Mouse (Mus musculus) midbrain, embryonic 13.5 days (tissue): ENCODE measurements around the gene Fscn3. TPM values are rescaled to one million over a fixed set of nuclear protein-coding genes. Genes with fewer than 3 reads are reported as not detected.
A peak's percentile ranks its signal among the peaks of the same experiment; 100 is the strongest.

Experiments
- ATAC-seq: fragments of 200-750 bp; cut with Nextera tagmentation; 2 replicates; pipeline ENCODE4 v1.8.0; 2017; ENCODE audit warnings: mild to moderate bottlenecking, moderate TSS enrichment, moderate library complexity
- H3K27ac ChIP-seq: fragments of 300-500 bp; sonication (generic); 2 replicates; pipeline ENCODE4 v1.5.1; 2015; ENCODE audit warnings: inconsistent platforms, mild to moderate bottlenecking, moderate library complexity
- H3K27me3 ChIP-seq: fragments of 300-500 bp; sonication (generic); 2 replicates; pipeline ENCODE4 v1.6.1; 2015; ENCODE audit warnings: mild to moderate bottlenecking, inconsistent platforms
- H3K36me3 ChIP-seq: fragments of 300-500 bp; sonication (generic); 2 replicates; pipeline ENCODE4 v1.6.1; 2015; ENCODE audit warnings: mild to moderate bottlenecking, inconsistent platforms
- H3K4me1 ChIP-seq: fragments of 300-500 bp; sonication (generic); replicated peaks from 2 replicates; pipeline ENCODE4 v1.6.1; 2015; ENCODE audit warnings: inconsistent platforms
- H3K4me2 ChIP-seq: fragments of 300-500 bp; sonication (generic); replicated peaks from 2 replicates; pipeline ENCODE4 v1.6.1; 2015; ENCODE audit warnings: moderate library complexity, mild to moderate bottlenecking, inconsistent platforms
- H3K4me3 ChIP-seq: fragments of 300-500 bp; sonication (generic); replicated peaks from 2 replicates; pipeline ENCODE4 v1.5.1; 2015; ENCODE audit warnings: mild to moderate bottlenecking, inconsistent platforms
- H3K9ac ChIP-seq: fragments of 300-500 bp; sonication (generic); replicated peaks from 2 replicates; pipeline ENCODE4 v1.6.1; 2015; ENCODE audit warnings: mild to moderate bottlenecking, inconsistent platforms
- H3K9me3 ChIP-seq: fragments of 300-500 bp; sonication (generic); 2 replicates; pipeline ENCODE4 v1.6.1; 2016; ENCODE audit warnings: mild to moderate bottlenecking, inconsistent platforms
- WGBS: fragments of 180-500 bp; shearing (Covaris S2); methylation state at CpG from one replicate; pipeline ENCODE4 v1.1.7; 2015; 5-methylcytosine and 5-hydroxymethylcytosine counted together
- polyA plus RNA-seq: library from polyadenylated mRNA; unstranded; fragments of >200 nt; fragmentation: Nextera tagmentation; extraction: Ambion mirVana; gene quantifications from 2 replicates; pipeline ENCODE4 v1.2.1, GENCODE M21; 2015

The Fscn3 gene
- polyA plus RNA-seq, 1 experiment from 2014 or later = 0.16 TPM

DNA sequence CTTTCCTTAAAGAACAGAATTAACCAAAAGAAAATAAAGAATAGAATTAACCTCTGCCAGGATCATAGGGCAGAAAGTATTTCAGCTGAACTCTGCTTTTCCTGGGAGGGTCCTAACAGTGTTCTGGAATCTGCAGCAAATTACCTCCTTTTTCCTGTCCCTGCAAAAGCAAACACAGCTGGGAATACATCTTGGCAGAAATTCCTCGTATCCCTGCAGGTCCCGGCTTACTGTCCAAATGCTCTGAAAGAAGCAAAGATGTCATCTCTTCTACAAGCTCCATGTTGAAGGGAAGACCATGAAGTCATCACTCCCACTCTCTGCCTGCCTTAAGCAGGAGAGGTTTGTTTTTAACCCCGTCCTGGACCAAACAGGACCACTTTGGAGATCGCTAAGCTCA is 10.6 kb upstream of the Fscn3 start:
- Histone ChIP-seq H3K36me3 (peaks cover 46% of the 10 kb centered on the region), H3K9me3 (no peaks in the 10 kb centered on the region), H3K9ac (no peak overlapping the region), H3K27me3 (no peaks in the 10 kb centered on the region), H3K4me1 (peaks cover 26% of the 10 kb centered on the region), H3K4me3 (no peak overlapping the region), H3K27ac (no peak overlapping the region), H3K4me2 (no peak overlapping the region)
- no peak for ATAC-seq
- 89% methylated on average over 4 of the region's 4 CpGs for WGBS

DNA sequence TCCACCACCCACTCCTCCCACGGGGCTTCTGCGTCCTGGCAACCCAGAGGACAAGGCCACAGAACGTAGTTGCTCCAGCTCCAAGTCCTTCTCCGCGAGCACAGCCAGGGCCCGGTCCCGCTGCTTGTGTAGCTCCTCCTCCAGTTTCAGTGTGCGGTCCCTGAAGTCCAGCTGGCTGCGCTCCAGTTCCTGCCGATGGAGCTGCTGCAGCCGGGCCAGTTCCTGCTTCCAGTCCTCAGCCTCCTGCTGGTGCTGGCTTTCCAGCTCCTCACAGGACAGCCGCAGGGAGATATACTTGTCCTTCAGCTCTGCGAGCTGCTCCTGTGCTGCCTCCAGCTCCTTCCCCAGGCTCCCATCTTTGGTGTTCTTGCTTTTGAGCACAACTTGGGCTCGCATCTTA is 9.1 kb upstream of the Fscn3 start:
- no peak overlapping the region for H3K4me2 ChIP-seq
- peaks cover 29% of the 10 kb centered on the region for H3K4me1 ChIP-seq
- no peak overlapping the region for H3K27ac ChIP-seq
- no peak for ATAC-seq
- H3K4me3 ChIP-seq = no peak overlapping the region
- no peaks in the 10 kb centered on the region for H3K9me3 ChIP-seq
- 91% methylated on average over 14 of the region's 14 CpGs for WGBS
- peaks cover 40% of the 10 kb centered on the region for H3K36me3 ChIP-seq
- H3K9ac ChIP-seq = no peak overlapping the region
- H3K27me3 ChIP-seq = no peaks in the 10 kb centered on the region

DNA sequence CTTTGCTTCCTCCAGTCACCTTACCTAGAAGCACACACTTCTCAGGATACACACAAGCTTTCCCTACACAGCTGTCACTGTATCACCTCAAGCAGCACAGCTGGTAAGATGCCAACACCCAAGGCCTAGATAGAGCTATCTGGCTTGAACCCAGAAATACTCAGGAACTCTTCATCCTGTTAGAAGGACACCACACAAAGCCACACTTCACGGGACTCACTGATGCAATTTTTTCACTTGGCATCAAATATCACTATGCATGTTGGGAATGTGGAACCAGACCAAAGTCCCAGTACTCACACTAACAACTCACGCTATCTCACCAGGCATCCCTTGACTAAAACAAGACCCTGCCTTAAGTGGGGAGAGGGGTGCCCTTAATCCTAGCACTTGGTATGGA is 7.9 kb upstream of the Fscn3 start:
- H3K4me1 ChIP-seq = peaks cover 36% of the 10 kb centered on the region
- no peaks in the 10 kb centered on the region for H3K9me3 ChIP-seq
- ATAC-seq = no peak
- H3K27ac ChIP-seq = no peak overlapping the region
- 0 out of 2 replicates have a peak overlapping the region, but pooled peaks have one; percentile 94 for H3K4me3 ChIP-seq
- H3K36me3 ChIP-seq = peaks cover 35% of the 10 kb centered on the region
- H3K27me3 ChIP-seq = no peaks in the 10 kb centered on the region
- H3K4me2 ChIP-seq = peak overlapping the region; percentile 100
- 92% methylated on average over 2 of the region's 2 CpGs for WGBS
- peak overlapping the region; percentile 87; the same call in 1 of the 2 replicates for H3K9ac ChIP-seq

DNA sequence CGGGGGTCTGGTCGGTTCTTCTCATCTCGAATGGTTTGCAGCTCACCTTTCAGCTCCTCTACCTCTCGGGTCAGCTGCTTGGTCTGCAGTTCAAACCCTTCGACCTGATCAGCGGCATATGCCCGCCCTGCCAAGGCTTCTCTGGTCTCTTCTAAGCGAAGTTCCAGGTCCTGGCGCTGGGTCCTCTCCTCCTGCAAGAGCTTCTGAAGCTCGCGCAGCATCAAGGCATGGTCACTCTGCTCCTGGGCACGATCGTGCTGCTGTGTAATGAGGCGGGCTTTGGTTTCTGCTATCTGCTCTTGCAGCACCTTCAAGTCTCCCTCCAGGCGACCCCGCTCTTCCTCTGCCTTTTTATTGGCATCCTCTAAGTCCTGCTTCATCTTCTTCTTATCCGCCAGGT is 7.2 kb upstream of the Fscn3 start:
- Histone ChIP-seq H3K4me3 (peak overlapping the region; percentile 94), H3K4me1 (peaks cover 42% of the 10 kb centered on the region), H3K27ac (no peak overlapping the region), H3K9me3 (no peaks in the 10 kb centered on the region), H3K9ac (peak overlapping the region; percentile 87), H3K4me2 (peak overlapping the region; percentile 100), H3K36me3 (peaks cover 30% of the 10 kb centered on the region), H3K27me3 (no peaks in the 10 kb centered on the region)
- 82% methylated on average over 17 of the region's 17 CpGs for WGBS
- no peak for ATAC-seq

DNA sequence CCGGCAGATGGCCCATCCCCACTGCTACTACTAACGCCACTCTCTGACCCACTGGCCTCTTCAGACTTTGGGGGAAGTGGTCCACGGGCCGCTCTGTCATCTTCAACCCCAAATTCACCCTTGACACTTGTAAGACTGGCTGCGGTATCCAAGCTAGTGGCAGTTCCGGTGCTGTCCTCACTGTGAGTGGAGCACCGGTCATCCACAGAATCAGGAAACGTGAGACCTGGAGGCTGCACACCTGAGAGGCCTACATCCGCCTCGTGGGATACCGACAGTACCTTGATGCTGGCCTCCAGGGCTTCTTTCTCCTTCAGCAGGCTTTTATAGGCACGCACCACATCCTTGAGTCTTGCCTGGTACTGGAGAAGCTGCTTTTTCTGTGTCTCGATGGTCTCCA is 6.7 kb upstream of the Fscn3 start:
- Histone ChIP-seq H3K36me3 (peaks cover 30% of the 10 kb centered on the region), H3K9ac (peak overlapping the region; percentile 87), H3K9me3 (no peaks in the 10 kb centered on the region), H3K4me2 (peak overlapping the region; percentile 100), H3K27ac (no peak overlapping the region), H3K27me3 (no peaks in the 10 kb centered on the region), H3K4me3 (peak overlapping the region; percentile 94), H3K4me1 (peaks cover 47% of the 10 kb centered on the region)
- no peak for ATAC-seq
- 26% methylated on average over 13 of the region's 13 CpGs for WGBS

DNA sequence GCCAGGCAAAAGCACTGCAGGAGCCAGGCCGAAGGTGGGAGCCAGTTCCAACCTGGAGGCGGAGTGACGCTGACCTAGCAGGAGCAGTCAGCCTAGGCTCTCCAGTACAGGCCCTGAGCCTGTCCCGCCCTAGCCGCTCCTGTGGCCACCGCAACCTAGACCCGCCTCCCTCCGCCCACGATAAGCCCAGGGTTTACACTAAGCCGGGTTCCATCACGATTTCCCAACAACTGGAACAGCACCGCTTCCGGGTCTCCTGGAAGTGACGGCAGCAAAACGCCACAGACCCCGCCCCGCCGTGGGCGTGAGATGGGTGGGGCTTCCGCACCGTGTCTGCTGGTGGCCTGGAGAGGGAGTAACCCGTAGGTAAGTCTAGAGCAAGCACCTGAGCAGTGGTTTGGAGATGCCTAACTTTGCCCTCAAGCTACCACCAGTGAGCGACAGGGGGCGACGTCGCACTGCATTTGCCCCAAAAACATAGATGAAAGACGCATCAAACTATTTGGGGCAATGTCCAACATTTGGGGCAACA is 6.1 kb upstream of the Fscn3 start:
- Histone ChIP-seq H3K4me1 (peaks cover 50% of the 10 kb centered on the region), H3K9ac (peak overlapping the region; percentile 87), H3K36me3 (peaks cover 36% of the 10 kb centered on the region), H3K9me3 (no peaks in the 10 kb centered on the region), H3K27ac (peak overlapping the region; percentile 60; the same call in 1 of the 2 replicates), H3K4me2 (peak overlapping the region; percentile 100), H3K27me3 (no peaks in the 10 kb centered on the region), H3K4me3 (peak overlapping the region; percentile 94)
- under 1% methylated on average over 27 of the region's 27 CpGs for WGBS
- ATAC-seq = peak; percentile 88

DNA sequence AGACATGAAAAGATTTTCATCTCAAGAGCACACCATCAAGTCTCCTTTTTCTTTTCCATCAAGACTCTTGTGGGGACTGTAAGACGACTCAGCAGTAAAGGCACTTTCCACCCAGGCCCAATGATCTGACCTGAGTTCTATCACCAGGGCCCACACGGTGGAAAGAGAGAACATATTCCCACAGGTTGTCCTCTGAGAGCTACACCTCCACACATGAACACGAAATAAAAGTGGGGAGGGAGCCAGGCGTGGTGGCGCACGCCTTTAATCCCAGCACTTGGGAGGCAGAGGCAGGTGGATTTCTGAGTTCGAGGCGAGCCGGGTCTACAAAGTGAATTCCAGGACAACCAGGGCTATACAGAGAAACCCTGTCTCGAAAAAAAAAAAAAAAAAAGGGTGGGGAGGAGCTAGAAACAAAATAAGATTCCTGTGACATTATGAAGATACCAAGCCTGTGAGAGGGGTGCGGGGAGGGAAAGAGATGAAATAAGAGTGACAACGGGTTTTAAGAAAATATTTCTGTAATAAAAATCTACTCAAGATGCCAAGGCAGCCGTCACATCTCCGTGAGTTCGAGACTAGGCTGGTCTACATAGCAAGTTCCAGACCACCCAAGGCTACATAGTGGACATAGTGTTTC is 4.8 kb upstream of the Fscn3 start:
- 0 out of 2 replicates have a peak overlapping the region, but pooled peaks have one; percentile 94 for H3K9ac ChIP-seq
- peak overlapping the region; percentile 68 for H3K4me2 ChIP-seq
- peaks cover 46% of the 10 kb centered on the region for H3K4me1 ChIP-seq
- no peaks in the 10 kb centered on the region for H3K9me3 ChIP-seq
- ATAC-seq = peak; percentile 2; the same call in 1 of the 2 replicates
- H3K27me3 ChIP-seq = no peaks in the 10 kb centered on the region
- H3K27ac ChIP-seq = peak overlapping the region; percentile 86; the same call in 1 of the 2 replicates
- H3K4me3 ChIP-seq = peak overlapping the region; percentile 87
- WGBS = 72% methylated on average over 15 of the region's 15 CpGs
- H3K36me3 ChIP-seq = peaks cover 34% of the 10 kb centered on the region

DNA sequence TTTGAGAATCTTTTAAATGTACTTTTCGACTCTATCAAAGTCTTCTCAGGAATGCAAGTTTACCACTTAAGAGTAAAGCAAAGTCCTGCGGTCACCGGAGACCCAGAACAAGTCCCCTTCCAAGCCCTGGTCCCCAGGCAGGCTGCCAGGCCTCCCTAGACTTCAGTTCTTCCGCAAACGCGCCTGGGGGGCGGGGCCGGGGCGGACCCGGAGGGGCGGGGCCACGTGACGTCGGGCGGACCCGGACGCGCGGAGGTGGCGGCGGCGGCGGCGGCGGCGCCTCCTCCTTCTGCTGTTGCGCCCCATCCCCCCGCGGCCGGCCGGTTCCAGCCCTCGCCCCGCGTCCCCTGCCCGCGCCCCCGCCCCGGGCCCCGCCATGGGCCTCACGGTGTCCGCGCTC is 4.3 kb upstream of the Fscn3 start, which contains the start of gene Arf5:
Arf5 (plus strand) TSS at position 248 of the 400 bp plus-strand sequence.
- peak within 1 kb of the TSS; percentile 86 for H3K27ac ChIP-seq
- WGBS = 2% methylated on average over 23 of the region's 42 CpGs
- H3K4me1 ChIP-seq = peaks cover 46% of the 10 kb centered on the region
- H3K4me2 ChIP-seq = peak within 1 kb of the TSS; percentile 100
- peak; percentile 75 for ATAC-seq
- peaks cover 33% of the 10 kb centered on the region for H3K36me3 ChIP-seq
- H3K4me3 ChIP-seq = peak within 1 kb of the TSS; percentile 87
- no peaks in the 10 kb centered on the region for H3K27me3 ChIP-seq
- no peaks in the 10 kb centered on the region for H3K9me3 ChIP-seq
- peak within 1 kb of the TSS; percentile 94 for H3K9ac ChIP-seq

DNA sequence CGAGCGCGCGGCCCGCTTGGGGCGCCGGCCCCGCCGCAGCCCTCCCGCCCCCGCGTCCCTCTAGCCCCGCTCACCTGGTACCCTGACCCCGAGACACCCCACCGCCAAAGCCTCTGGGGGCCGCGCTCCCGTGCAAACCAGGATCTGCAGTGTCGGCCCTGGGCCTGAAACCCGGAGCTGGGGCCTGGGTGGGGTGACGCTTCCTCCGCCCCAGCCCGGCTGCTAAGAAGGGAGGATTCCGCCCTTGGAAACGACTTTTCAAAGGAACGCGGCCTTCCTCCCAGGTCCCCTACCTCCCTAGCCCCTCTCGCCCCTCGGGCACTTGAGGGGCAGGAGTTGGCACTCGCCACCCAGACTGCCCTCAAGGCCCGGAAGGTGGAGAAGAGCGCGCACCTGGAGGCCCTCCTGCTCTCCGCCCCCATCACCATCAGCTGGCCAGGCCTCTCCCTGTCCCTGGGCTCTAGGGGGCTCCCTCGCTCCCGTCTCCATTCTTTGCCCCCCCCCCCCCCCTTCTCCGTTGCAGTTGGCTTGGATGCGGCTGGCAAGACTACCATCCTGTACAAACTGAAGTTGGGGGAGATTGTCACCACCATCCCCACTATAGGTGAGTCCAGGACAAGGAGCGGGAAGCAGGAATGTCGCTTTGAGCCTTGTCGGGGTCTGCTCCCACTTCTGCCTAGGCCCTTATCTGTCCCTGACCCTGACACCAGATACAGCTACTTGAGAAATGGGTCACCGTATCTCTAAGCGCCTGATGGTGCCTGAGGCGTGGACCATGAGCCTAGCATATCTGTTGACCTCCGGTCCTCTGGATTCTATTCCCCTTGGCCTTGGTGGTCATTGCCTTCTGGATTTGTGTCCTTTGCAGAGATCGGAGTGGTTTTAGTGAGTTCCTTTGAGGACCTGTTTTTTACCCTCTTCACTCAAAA is 3.6 kb upstream of the Fscn3 start:
- ATAC-seq = peak; percentile 59

DNA sequence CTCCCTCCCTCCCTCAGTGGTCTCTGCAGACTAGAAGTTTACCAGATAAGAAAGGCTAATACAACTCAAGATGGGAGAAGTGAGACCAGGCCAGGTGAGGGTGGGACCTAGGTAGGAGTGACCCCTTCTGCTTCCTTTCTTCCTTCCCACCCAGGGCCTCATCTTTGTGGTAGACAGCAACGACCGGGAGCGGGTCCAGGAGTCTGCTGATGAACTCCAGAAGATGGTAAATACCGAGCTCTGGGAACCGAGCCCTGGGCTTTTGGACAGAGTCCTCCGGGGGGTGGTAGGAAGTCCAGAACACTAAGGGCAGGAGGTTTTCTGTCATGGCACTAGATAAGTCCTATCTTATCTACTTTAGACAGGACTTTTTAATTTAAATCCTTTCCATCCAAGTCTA is 2.6 kb upstream of the Fscn3 start:
- H3K27ac ChIP-seq = no peak overlapping the region
- H3K4me3 ChIP-seq = peak overlapping the region; percentile 87
- peak overlapping the region; percentile 68 for H3K4me2 ChIP-seq
- 95% methylated on average over 6 of the region's 6 CpGs for WGBS
- no peak for ATAC-seq
- H3K9me3 ChIP-seq = no peaks in the 10 kb centered on the region
- H3K9ac ChIP-seq = no peak overlapping the region
- peaks cover 39% of the 10 kb centered on the region for H3K4me1 ChIP-seq
- no peaks in the 10 kb centered on the region for H3K27me3 ChIP-seq
- peaks cover 24% of the 10 kb centered on the region for H3K36me3 ChIP-seq

More for the DNA sequence above, 3.6 kb upstream of the Fscn3 start:
- WGBS = 16% methylated on average over 34 of the region's 46 CpGs
- Histone ChIP-seq H3K4me3 (peak overlapping the region; percentile 87), H3K27ac (peak overlapping the region; percentile 86), H3K4me1 (peaks cover 46% of the 10 kb centered on the region), H3K4me2 (peak overlapping the region; percentile 68), H3K9me3 (no peaks in the 10 kb centered on the region), H3K9ac (peak overlapping the region; percentile 94), H3K27me3 (no peaks in the 10 kb centered on the region), H3K36me3 (peaks cover 26% of the 10 kb centered on the region)

DNA sequence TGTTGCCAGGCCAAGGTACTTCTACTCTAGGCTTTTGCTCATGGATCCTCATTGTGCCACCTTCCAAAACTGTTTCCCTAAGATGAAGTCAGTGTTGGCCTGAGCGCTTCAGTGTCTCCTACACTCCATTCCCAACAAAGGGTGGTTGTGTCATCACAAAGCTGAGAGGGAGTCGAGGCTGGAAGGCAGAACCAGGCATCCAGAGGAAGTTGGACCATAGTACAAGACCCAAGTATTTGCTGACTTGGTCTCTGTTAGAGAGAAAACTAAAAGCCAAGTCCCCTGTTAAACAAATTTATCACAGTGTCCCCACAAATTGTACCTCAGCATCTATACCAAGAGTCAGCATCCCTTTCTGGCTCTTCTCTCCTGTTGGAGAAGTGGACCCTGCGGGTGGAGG is 701 bp downstream of the Fscn3 start, which contains the start of gene Gcc1:
Gcc1 (minus strand) TSS at position 101 of the 400 bp plus-strand sequence.
- no peak for ATAC-seq
- no peak within 1 kb of the TSS for H3K4me3 ChIP-seq

DNA sequence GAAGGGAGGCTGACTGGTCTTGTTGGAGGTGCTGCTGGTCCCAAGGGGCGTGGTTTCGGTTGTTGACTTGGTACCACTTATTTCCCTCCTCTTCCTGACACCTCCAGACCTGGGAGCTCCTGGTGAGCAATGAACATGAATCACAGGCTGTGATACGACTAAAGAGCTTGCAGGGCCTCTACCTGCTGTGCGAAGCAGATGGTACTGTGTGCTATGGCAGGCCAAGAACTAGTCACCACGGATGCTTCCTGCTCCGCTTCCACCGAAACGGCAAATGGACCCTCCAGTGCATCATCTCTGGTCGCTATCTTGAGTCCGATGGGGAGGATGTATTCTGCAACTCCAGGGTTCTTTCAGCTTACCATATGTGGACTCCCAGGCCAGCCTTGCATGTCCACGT is 2.3 kb downstream of the Fscn3 start:
- Histone ChIP-seq H3K9ac (no peak overlapping the region), H3K4me2 (no peak overlapping the region), H3K4me3 (no peak overlapping the region), H3K9me3 (no peaks in the 10 kb centered on the region), H3K36me3 (peaks cover 24% of the 10 kb centered on the region), H3K4me1 (peaks cover 12% of the 10 kb centered on the region), H3K27me3 (no peaks in the 10 kb centered on the region), H3K27ac (no peak overlapping the region)
- WGBS = 93% methylated on average over 11 of the region's 11 CpGs
- ATAC-seq = no peak

More for the DNA sequence above, 701 bp downstream of the Fscn3 start, which contains the start of gene Gcc1:
- H3K27me3 ChIP-seq = no peaks in the 10 kb centered on the region
- peaks cover 21% of the 10 kb centered on the region for H3K4me1 ChIP-seq
- no peak within 1 kb of the TSS for H3K9ac ChIP-seq
- WGBS = 88% methylated on average over 3 of the region's 3 CpGs
- no peaks in the 10 kb centered on the region for H3K9me3 ChIP-seq
- H3K36me3 ChIP-seq = peaks cover 24% of the 10 kb centered on the region
- no peak within 1 kb of the TSS for H3K4me2 ChIP-seq
- no peak within 1 kb of the TSS for H3K27ac ChIP-seq
